Mouse (Mus musculus): ENCODE measurements around the gene Padi4. TPM values are rescaled to one million over a fixed set of nuclear protein-coding genes. Genes with fewer than 3 reads are reported as not detected.

Padi4 gene
- total and polyA plus RNA-seq, 3 experiments = 0.70 to 2.6 (median 2.5) TPM

GRCm38 (mm10) chr4:140711360-140711759 lies 62.7 kb downstream of the Padi4 start:
- DNase-seq = peak; percentile 42 to 50
- peaks cover 3% of the 10 kb centered on the region for H3K4me1 ChIP-seq (ENCODE audit: control insufficient read depth, insufficient read depth, low read length)
- no peaks in the 10 kb centered on the region for H3K27me3 ChIP-seq (ENCODE audit: control insufficient read depth, insufficient read depth, low read length)
- intact Hi-C loops (cut with DNase I) = loop anchor here (10.0 kb wide), 1 partner anchor 433 kb away; the partner anchor contains the start of gene Fbxo42
- H3K27ac ChIP-seq = no peak overlapping the region
- no peak overlapping the region for H3K9ac ChIP-seq (ENCODE audit: low read depth, low read length)
- H3K79me2 ChIP-seq (replicated peaks; ENCODE audit: control insufficient read depth, insufficient read depth, low read length) = no peaks in the 10 kb centered on the region
- H3K4me3 ChIP-seq = no peak overlapping the region
- TF ChIP-seq CTCF (IDR thresholded peaks at IDR 0.05) (no peak), EP300 (IDR thresholded peaks at IDR 0.05; ENCODE audit: insufficient read depth, low read depth, low read length) (no peak), POLR2A (IDR thresholded peaks at IDR 0.05; ENCODE audit: insufficient read depth, low read depth, low read length) (no peak)
- 58% methylated on average over 5 of the region's 5 CpGs for WGBS
- no peaks in the 10 kb centered on the region for H3K36me3 ChIP-seq (ENCODE audit: control insufficient read depth, insufficient read depth, low read length)

GRCm38 (mm10) chr4:140710781-140711180 lies 63.3 kb downstream of the Padi4 start:
- DNase-seq = no peak
- no peak overlapping the region for H3K27ac ChIP-seq
- no peak for TF ChIP-seq POLR2A (IDR thresholded peaks at IDR 0.05; ENCODE audit: insufficient read depth, low read depth, low read length)
- TF ChIP-seq CTCF (IDR thresholded peaks at IDR 0.05) = no peak
- no peak for TF ChIP-seq EP300 (IDR thresholded peaks at IDR 0.05; ENCODE audit: insufficient read depth, low read depth, low read length)
- H3K27me3 ChIP-seq (ENCODE audit: control insufficient read depth, insufficient read depth, low read length) = no peaks in the 10 kb centered on the region
- H3K4me3 ChIP-seq = no peak overlapping the region
- H3K4me1 ChIP-seq (ENCODE audit: control insufficient read depth, insufficient read depth, low read length) = peaks cover 3% of the 10 kb centered on the region
- no peaks in the 10 kb centered on the region for H3K79me2 ChIP-seq (replicated peaks; ENCODE audit: control insufficient read depth, insufficient read depth, low read length)
- WGBS = 77% methylated on average over 10 of the region's 10 CpGs
- intact Hi-C loops (cut with DNase I) = loop anchor here (10.0 kb wide), 1 partner anchor 434 kb away; the partner anchor contains the start of gene Fbxo42
- H3K9ac ChIP-seq (ENCODE audit: low read depth, low read length) = no peak overlapping the region
- no peaks in the 10 kb centered on the region for H3K36me3 ChIP-seq (ENCODE audit: control insufficient read depth, insufficient read depth, low read length)

- TF ChIP-seq CTCF (IDR thresholded peaks at IDR 0.05) (no peak), EP300 (IDR thresholded peaks at IDR 0.05; ENCODE audit: insufficient read depth, low read depth, low read length) (no peak), POLR2A (IDR thresholded peaks at IDR 0.05; ENCODE audit: insufficient read depth, low read depth, low read length) (no peak)
These were observed 64.4 kb downstream of the Padi4 start for GRCm38 (mm10) chr4:140709617-140710016.

GRCm38 (mm10) chr4:140709111-140709510 lies 64.9 kb downstream of the Padi4 start:
- H3K4me1 ChIP-seq (ENCODE audit: control insufficient read depth, insufficient read depth, low read length) = peaks cover 1% of the 10 kb centered on the region
- intact Hi-C loops (cut with DNase I) = no loop called here
- WGBS = 92% methylated on average over 7 of the region's 7 CpGs
- H3K27ac ChIP-seq = no peak overlapping the region
- no peak for TF ChIP-seq POLR2A (IDR thresholded peaks at IDR 0.05; ENCODE audit: insufficient read depth, low read depth, low read length)
- TF ChIP-seq CTCF (IDR thresholded peaks at IDR 0.05) = no peak
- no peak for TF ChIP-seq EP300 (IDR thresholded peaks at IDR 0.05; ENCODE audit: insufficient read depth, low read depth, low read length)
- H3K4me3 ChIP-seq = no peak overlapping the region
- no peaks in the 10 kb centered on the region for H3K79me2 ChIP-seq (replicated peaks; ENCODE audit: control insufficient read depth, insufficient read depth, low read length)
- H3K36me3 ChIP-seq (ENCODE audit: control insufficient read depth, insufficient read depth, low read length) = no peaks in the 10 kb centered on the region
- no peaks in the 10 kb centered on the region for H3K27me3 ChIP-seq (ENCODE audit: control insufficient read depth, insufficient read depth, low read length)
- H3K9ac ChIP-seq (ENCODE audit: low read depth, low read length) = no peak overlapping the region
- no peak for DNase-seq

More at GRCm38 (mm10) chr4:140709617-140710016, 64.4 kb downstream of the Padi4 start:
- H3K4me3 ChIP-seq = no peak overlapping the region
- H3K36me3 ChIP-seq (ENCODE audit: control insufficient read depth, insufficient read depth, low read length) = no peaks in the 10 kb centered on the region
- no peak overlapping the region for H3K9ac ChIP-seq (ENCODE audit: low read depth, low read length)
- H3K4me1 ChIP-seq (ENCODE audit: control insufficient read depth, insufficient read depth, low read length) = peaks cover 3% of the 10 kb centered on the region
- no peak for DNase-seq
- H3K27ac ChIP-seq = no peak overlapping the region
- intact Hi-C loops (cut with DNase I) = loop anchor here (10.0 kb wide), 1 partner anchor 435 kb away; the partner anchor contains the start of gene Fbxo42
- H3K79me2 ChIP-seq (replicated peaks; ENCODE audit: control insufficient read depth, insufficient read depth, low read length) = no peaks in the 10 kb centered on the region
- WGBS = 91% methylated on average over 10 of the region's 10 CpGs
- no peaks in the 10 kb centered on the region for H3K27me3 ChIP-seq (ENCODE audit: control insufficient read depth, insufficient read depth, low read length)

GRCm38 (mm10) chr4:140708297-140708927 lies 65.6 kb downstream of the Padi4 start:
- Histone ChIP-seq H3K36me3 (ENCODE audit: control insufficient read depth, insufficient read depth, low read length) (no peaks in the 10 kb centered on the region), H3K9ac (ENCODE audit: low read depth, low read length) (no peak overlapping the region), H3K27ac (no peak overlapping the region), H3K79me2 (replicated peaks; ENCODE audit: control insufficient read depth, insufficient read depth, low read length) (no peaks in the 10 kb centered on the region), H3K4me3 (no peak overlapping the region), H3K4me1 (ENCODE audit: control insufficient read depth, insufficient read depth, low read length) (no peaks in the 10 kb centered on the region), H3K27me3 (ENCODE audit: control insufficient read depth, insufficient read depth, low read length) (no peaks in the 10 kb centered on the region)
- TF ChIP-seq EP300 (IDR thresholded peaks at IDR 0.05; ENCODE audit: insufficient read depth, low read depth, low read length) (no peak), CTCF (IDR thresholded peaks at IDR 0.05) (no peak), POLR2A (IDR thresholded peaks at IDR 0.05; ENCODE audit: insufficient read depth, low read depth, low read length) (no peak)
- no peak for DNase-seq
- intact Hi-C loops (cut with DNase I) = no loop called here
- whole genome bisulfite sequencing = 68% methylated on average over 18 of the region's 18 CpGs

GRCm38 (mm10) chr4:140707615-140708014 lies 66.4 kb downstream of the Padi4 start:
- intact Hi-C loops (cut with DNase I) = no loop called here
- Histone ChIP-seq H3K79me2 (replicated peaks; ENCODE audit: control insufficient read depth, insufficient read depth, low read length) (no peaks in the 10 kb centered on the region), H3K27ac (no peak overlapping the region), H3K27me3 (ENCODE audit: control insufficient read depth, insufficient read depth, low read length) (no peaks in the 10 kb centered on the region), H3K4me1 (ENCODE audit: control insufficient read depth, insufficient read depth, low read length) (no peaks in the 10 kb centered on the region), H3K36me3 (ENCODE audit: control insufficient read depth, insufficient read depth, low read length) (no peaks in the 10 kb centered on the region), H3K9ac (ENCODE audit: low read depth, low read length) (no peak overlapping the region), H3K4me3 (no peak overlapping the region)
- no peak for DNase-seq
- WGBS = 57% methylated on average over 4 of the region's 4 CpGs
- no peak for TF ChIP-seq CTCF (IDR thresholded peaks at IDR 0.05)
- no peak for TF ChIP-seq POLR2A (IDR thresholded peaks at IDR 0.05; ENCODE audit: insufficient read depth, low read depth, low read length)
- TF ChIP-seq EP300 (IDR thresholded peaks at IDR 0.05; ENCODE audit: insufficient read depth, low read depth, low read length) = no peak
